Mouse (Mus musculus): ENCODE data around the gene Ung. TPM values are rescaled to one million over a fixed set of nuclear protein-coding genes. Genes with fewer than 3 reads are reported as not detected.

Ung gene
- polyA plus RNA-seq, 1 experiment = not detected

GRCm38 (mm10) chr5:114173877-114174581 is 43.8 kb downstream of the Ung start:
- peaks cover 15% of the 10 kb centered on the region for H3K4me1 ChIP-seq (ENCODE audit: control insufficient read depth, insufficient read depth, low read length)
- 27% methylated on average over 16 of the region's 16 CpGs for WGBS
- no peak overlapping the region for H3K27ac ChIP-seq (ENCODE audit: insufficient read depth, low read depth, low read length)
- TF ChIP-seq POLR2A (IDR thresholded peaks at IDR 0.05; ENCODE audit: insufficient read depth, low read depth, low read length) (no peak), CTCF (IDR thresholded peaks at IDR 0.05; ENCODE audit: insufficient read depth, low read depth, low read length) (no peak)
- H3K4me3 ChIP-seq (ENCODE audit: insufficient read depth, low read depth, low read length) = no peak overlapping the region

GRCm38 (mm10) chr5:114174639-114175038 is 44.5 kb downstream of the Ung start:
- TF ChIP-seq POLR2A (IDR thresholded peaks at IDR 0.05; ENCODE audit: insufficient read depth, low read depth, low read length) = no peak
- no peak overlapping the region for H3K27ac ChIP-seq (ENCODE audit: insufficient read depth, low read depth, low read length)
- WGBS = 19% methylated on average over 16 of the region's 16 CpGs
- peaks cover 15% of the 10 kb centered on the region for H3K4me1 ChIP-seq (ENCODE audit: control insufficient read depth, insufficient read depth, low read length)
- H3K4me3 ChIP-seq (ENCODE audit: insufficient read depth, low read depth, low read length) = no peak overlapping the region

GRCm38 (mm10) chr5:114175596-114176171 is 45.5 kb downstream of the Ung start:
- WGBS = 3% methylated on average over 26 of the region's 26 CpGs
- TF ChIP-seq POLR2A (IDR thresholded peaks at IDR 0.05; ENCODE audit: insufficient read depth, low read depth, low read length) = 0 out of 2 replicates have a peak, but pooled peaks have one; percentile 19
- TF ChIP-seq CTCF (IDR thresholded peaks at IDR 0.05; ENCODE audit: insufficient read depth, low read depth, low read length) = no peak
- H3K4me1 ChIP-seq (ENCODE audit: control insufficient read depth, insufficient read depth, low read length) = peaks cover 15% of the 10 kb centered on the region
- H3K4me3 ChIP-seq (ENCODE audit: insufficient read depth, low read depth, low read length) = peak overlapping the region; percentile 52
- H3K27ac ChIP-seq (ENCODE audit: insufficient read depth, low read depth, low read length) = 0 out of 2 replicates have a peak overlapping the region, but pooled peaks have one; percentile 29

- Histone ChIP-seq H3K27ac (ENCODE audit: insufficient read depth, low read depth, low read length) (0 out of 2 replicates have a peak overlapping the region, but pooled peaks have one; percentile 29), H3K4me3 (ENCODE audit: insufficient read depth, low read depth, low read length) (no peak overlapping the region), H3K4me1 (ENCODE audit: control insufficient read depth, insufficient read depth, low read length) (peaks cover 15% of the 10 kb centered on the region)
- 72% methylated on average over 8 of the region's 8 CpGs for WGBS
- no peak for TF ChIP-seq POLR2A (IDR thresholded peaks at IDR 0.05; ENCODE audit: insufficient read depth, low read depth, low read length)
- no peak for TF ChIP-seq CTCF (IDR thresholded peaks at IDR 0.05; ENCODE audit: insufficient read depth, low read depth, low read length)
Measured at GRCm38 (mm10) chr5:114176548-114177400, 46.6 kb downstream of the Ung start.

- H3K4me1 ChIP-seq (ENCODE audit: control insufficient read depth, insufficient read depth, low read length) = peaks cover 15% of the 10 kb centered on the region
- H3K4me3 ChIP-seq (ENCODE audit: insufficient read depth, low read depth, low read length) = no peak overlapping the region
- WGBS = 86% methylated on average over 4 of the region's 4 CpGs
- H3K27ac ChIP-seq (ENCODE audit: insufficient read depth, low read depth, low read length) = no peak overlapping the region
- TF ChIP-seq POLR2A (IDR thresholded peaks at IDR 0.05; ENCODE audit: insufficient read depth, low read depth, low read length) (no peak), CTCF (IDR thresholded peaks at IDR 0.05; ENCODE audit: insufficient read depth, low read depth, low read length) (no peak)
Measured at GRCm38 (mm10) chr5:114177966-114178719, 48.0 kb downstream of the Ung start.

GRCm38 (mm10) chr5:114179541-114179940 is 49.4 kb downstream of the Ung start:
- WGBS = 76% methylated on average over 11 of the region's 11 CpGs
- H3K27ac ChIP-seq (ENCODE audit: insufficient read depth, low read depth, low read length) = no peak overlapping the region
- H3K4me3 ChIP-seq (ENCODE audit: insufficient read depth, low read depth, low read length) = no peak overlapping the region
- no peak for TF ChIP-seq CTCF (IDR thresholded peaks at IDR 0.05; ENCODE audit: insufficient read depth, low read depth, low read length)
- H3K4me1 ChIP-seq (ENCODE audit: control insufficient read depth, insufficient read depth, low read length) = peaks cover 14% of the 10 kb centered on the region

GRCm38 (mm10) chr5:114183493-114183892 is 53.3 kb downstream of the Ung start:
- no peak overlapping the region for H3K27ac ChIP-seq (ENCODE audit: insufficient read depth, low read depth, low read length)
- TF ChIP-seq CTCF (IDR thresholded peaks at IDR 0.05; ENCODE audit: insufficient read depth, low read depth, low read length) (no peak), POLR2A (IDR thresholded peaks at IDR 0.05; ENCODE audit: insufficient read depth, low read depth, low read length) (no peak)
- no peaks in the 10 kb centered on the region for H3K4me1 ChIP-seq (ENCODE audit: control insufficient read depth, insufficient read depth, low read length)
- no peak overlapping the region for H3K4me3 ChIP-seq (ENCODE audit: insufficient read depth, low read depth, low read length)
- WGBS = 94% methylated on average over 2 of the region's 2 CpGs

- H3K4me3 ChIP-seq (ENCODE audit: insufficient read depth, low read depth, low read length) = no peak overlapping the region
- WGBS = 89% methylated on average over 2 of the region's 2 CpGs
- H3K27ac ChIP-seq (ENCODE audit: insufficient read depth, low read depth, low read length) = no peak overlapping the region
- H3K4me1 ChIP-seq (ENCODE audit: control insufficient read depth, insufficient read depth, low read length) = no peaks in the 10 kb centered on the region
- TF ChIP-seq CTCF (IDR thresholded peaks at IDR 0.05; ENCODE audit: insufficient read depth, low read depth, low read length) = no peak
- no peak for TF ChIP-seq POLR2A (IDR thresholded peaks at IDR 0.05; ENCODE audit: insufficient read depth, low read depth, low read length)
Measured at GRCm38 (mm10) chr5:114187108-114187507, 56.9 kb downstream of the Ung start.

Other genes starting within 250 kb of the Ung start
- not detected in 2 replicates for gene Coro1c, start 221.6 kb upstream of the Ung start, polyA plus RNA-seq (2012; ENCODE audit: insufficient read depth, insufficient read length, low replicate concordance, missing spikeins)
- not detected in 2 replicates for gene Ssh1, start 136.5 kb upstream of the Ung start, polyA plus RNA-seq (2012; ENCODE audit: insufficient read depth, insufficient read length, low replicate concordance, missing spikeins)
- gene Dao, start 126.7 kb upstream of the Ung start, polyA plus RNA-seq (2012; ENCODE audit: insufficient read depth, insufficient read length, low replicate concordance, missing spikeins) = not detected in 2 replicates
- gene Usp30, start 64.9 kb upstream of the Ung start, polyA plus RNA-seq (2012; ENCODE audit: insufficient read depth, insufficient read length, low replicate concordance, missing spikeins) = not detected in 2 replicates
- gene Svop, start 38.8 kb upstream of the Ung start, polyA plus RNA-seq (2012; ENCODE audit: insufficient read depth, insufficient read length, low replicate concordance, missing spikeins) = not detected in 2 replicates
- not detected in 2 replicates for gene Alkbh2, start 2.2 kb upstream of the Ung start, polyA plus RNA-seq (2012; ENCODE audit: insufficient read depth, insufficient read length, low replicate concordance, missing spikeins)
- gene Acacb, start 16.1 kb downstream of the Ung start, polyA plus RNA-seq (2012; ENCODE audit: insufficient read depth, insufficient read length, low replicate concordance, missing spikeins) = not detected in 2 replicates
- gene Foxn4, start 143.4 kb downstream of the Ung start, polyA plus RNA-seq (2012; ENCODE audit: insufficient read depth, insufficient read length, low replicate concordance, missing spikeins) = not detected in 2 replicates
- not detected in 2 replicates for gene Myo1h, start 158.8 kb downstream of the Ung start, polyA plus RNA-seq (2012; ENCODE audit: insufficient read depth, insufficient read length, low replicate concordance, missing spikeins)

Data from olfactory bulb, adult 2 months (tissue).